Mouse (Mus musculus): ENCODE measurements around the gene Stk10. TPM values are rescaled to one million over a fixed set of nuclear protein-coding genes. Genes with fewer than 3 reads are reported as not detected.
"Not testable (repeated sequence)": the region's sequence is repeated elsewhere in the genome, so short reads cannot be mapped to it uniquely, and the experiment has no call there.

Gene Stk10
- polyA plus RNA-seq, 1 experiment from 2014 or later = 3.3 TPM

GRCm38 (mm10) chr11:32604663-32605062 is 71.6 kb downstream of the Stk10 start:
- no peaks in the 10 kb centered on the region for H3K9me3 ChIP-seq (replicated peaks)
- no peaks in the 10 kb centered on the region for H3K36me3 ChIP-seq
- no peak overlapping the region for H3K27ac ChIP-seq
- no peaks in the 10 kb centered on the region for H3K27me3 ChIP-seq
- H3K4me1 ChIP-seq = peaks cover 10% of the 10 kb centered on the region
- H3K9ac ChIP-seq = no peak overlapping the region
- 53% methylated on average over 4 of the region's 4 CpGs for WGBS
- no peak for ATAC-seq (ENCODE audit: low FRiP score)
- no peak overlapping the region for H3K4me3 ChIP-seq
- no peak overlapping the region for H3K4me2 ChIP-seq (replicated peaks)

DNA sequence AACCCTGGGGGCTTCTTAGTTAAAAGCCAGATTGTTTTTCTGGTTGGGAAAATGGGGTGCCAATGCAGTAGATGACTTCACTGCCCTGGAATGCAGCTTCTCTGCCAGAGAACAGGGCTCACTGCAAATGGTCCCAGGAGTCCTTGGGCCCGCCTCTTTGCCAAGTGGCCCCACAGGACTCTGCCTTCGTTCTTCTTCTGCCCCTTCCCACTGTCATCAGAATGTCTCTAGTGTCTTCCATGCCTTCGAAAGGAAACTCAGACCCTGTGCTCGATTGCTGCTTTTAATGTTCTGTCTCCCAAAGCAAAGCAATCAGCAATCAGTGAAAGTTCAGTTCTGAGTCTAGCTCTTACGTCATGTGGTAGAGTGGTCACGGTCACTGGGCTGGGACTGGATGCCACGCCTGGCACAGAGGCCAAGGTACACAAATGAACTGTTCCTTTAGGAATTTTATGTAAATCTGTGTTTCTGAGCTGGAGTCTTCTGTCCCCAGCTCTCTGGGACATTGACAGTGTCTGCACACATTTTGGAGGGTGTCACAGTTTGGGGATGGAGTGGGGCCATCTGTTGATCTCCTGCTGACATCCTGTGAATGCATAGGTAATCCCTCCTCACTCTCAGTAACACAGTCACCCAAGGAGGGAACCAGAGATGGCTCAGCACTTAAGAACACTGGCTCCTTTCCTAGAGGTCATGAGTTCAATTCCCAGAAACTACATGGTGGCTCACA is 72.2 kb downstream of the Stk10 start:
- H3K27ac ChIP-seq = no peak overlapping the region
- no peak for ATAC-seq (ENCODE audit: low FRiP score)

DNA sequence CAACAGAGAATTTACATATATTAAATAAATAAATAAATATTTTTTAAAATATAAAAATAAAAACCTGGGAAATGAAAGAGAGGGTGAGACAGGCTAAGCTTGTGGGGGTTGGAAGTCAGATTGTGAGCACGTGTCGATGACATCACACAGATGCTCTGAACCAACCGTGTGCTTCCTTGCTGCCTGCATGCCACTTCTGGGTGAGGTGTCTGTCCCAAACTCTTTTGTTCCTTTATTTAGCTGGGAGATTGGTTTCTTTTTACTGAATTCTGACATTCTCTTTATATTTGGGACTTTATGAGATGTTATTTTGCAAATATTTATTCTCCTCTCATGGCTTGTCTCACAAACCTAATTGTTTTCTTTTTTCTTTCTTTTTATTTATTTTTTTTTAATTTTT is 72.8 kb downstream of the Stk10 start:
- Histone ChIP-seq H3K27me3 (no peaks in the 10 kb centered on the region), H3K36me3 (no peaks in the 10 kb centered on the region), H3K4me1 (peaks cover 9% of the 10 kb centered on the region), H3K9ac (no peak overlapping the region), H3K9me3 (replicated peaks) (no peaks in the 10 kb centered on the region), H3K27ac (no peak overlapping the region), H3K4me2 (replicated peaks) (no peak overlapping the region), H3K4me3 (no peak overlapping the region)
- 87% methylated on average over 3 of the region's 3 CpGs for WGBS
- ATAC-seq (ENCODE audit: low FRiP score) = no peak

More for the DNA sequence above, 72.2 kb downstream of the Stk10 start:
- 61% methylated on average over 7 of the region's 7 CpGs for WGBS
- peaks cover 9% of the 10 kb centered on the region for H3K4me1 ChIP-seq
- H3K9ac ChIP-seq = no peak overlapping the region
- H3K9me3 ChIP-seq (replicated peaks) = no peaks in the 10 kb centered on the region
- H3K27me3 ChIP-seq = no peaks in the 10 kb centered on the region
- no peak overlapping the region for H3K4me2 ChIP-seq (replicated peaks)
- H3K4me3 ChIP-seq = no peak overlapping the region
- H3K36me3 ChIP-seq = no peaks in the 10 kb centered on the region

GRCm38 (mm10) chr11:32607319-32607718 is 74.2 kb downstream of the Stk10 start:
- no peak for ATAC-seq (ENCODE audit: low FRiP score)
- no peak overlapping the region for H3K4me3 ChIP-seq
- no peaks in the 10 kb centered on the region for H3K27me3 ChIP-seq
- no peak overlapping the region for H3K27ac ChIP-seq
- no peaks in the 10 kb centered on the region for H3K9me3 ChIP-seq (replicated peaks)
- H3K4me1 ChIP-seq = peaks cover 9% of the 10 kb centered on the region
- H3K4me2 ChIP-seq (replicated peaks) = no peak overlapping the region
- no peak overlapping the region for H3K9ac ChIP-seq
- H3K36me3 ChIP-seq = no peaks in the 10 kb centered on the region

DNA sequence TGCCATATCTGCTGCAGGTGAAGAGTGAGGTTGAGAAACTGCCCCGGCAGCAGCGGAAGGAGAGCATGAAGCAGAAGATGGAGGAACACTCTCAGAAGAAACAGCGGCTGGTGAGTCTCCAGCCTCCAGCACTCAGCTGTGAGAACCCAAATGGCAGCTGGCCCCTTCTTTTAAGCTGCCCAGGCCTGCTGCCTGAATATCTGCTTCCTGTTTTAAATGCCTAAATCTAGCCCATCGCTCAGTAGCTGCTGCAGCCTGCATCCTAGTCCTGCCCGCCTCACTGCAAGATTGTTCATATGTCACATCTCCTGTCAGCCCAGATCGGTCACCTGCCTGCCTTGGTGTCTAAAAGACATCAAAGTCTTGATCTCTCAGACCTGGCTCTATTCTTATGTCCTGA is 77.5 kb downstream of the Stk10 start:
- WGBS = 91% methylated on average over 6 of the region's 6 CpGs

GRCm38 (mm10) chr11:32612304-32612703 is 79.2 kb downstream of the Stk10 start:
- H3K9me3 ChIP-seq (replicated peaks) = no peaks in the 10 kb centered on the region
- H3K4me2 ChIP-seq (replicated peaks) = no peak overlapping the region
- H3K27me3 ChIP-seq = 0 out of 2 replicates have a peak, but pooled peaks cover 3% of the 10 kb centered on the region
- no peak overlapping the region for H3K4me3 ChIP-seq
- no peak overlapping the region for H3K9ac ChIP-seq
- H3K4me1 ChIP-seq = peaks cover 10% of the 10 kb centered on the region
- ATAC-seq (ENCODE audit: low FRiP score) = no peak
- H3K36me3 ChIP-seq = 0 out of 2 replicates have a peak, but pooled peaks cover 3% of the 10 kb centered on the region
- 80% methylated on average over 6 of the region's 6 CpGs for WGBS
- H3K27ac ChIP-seq = no peak overlapping the region

More for the DNA sequence above, 77.5 kb downstream of the Stk10 start:
- H3K4me3 ChIP-seq = no peak overlapping the region
- H3K36me3 ChIP-seq = 0 out of 2 replicates have a peak, but pooled peaks cover 3% of the 10 kb centered on the region
- 0 out of 2 replicates have a peak, but pooled peaks cover 3% of the 10 kb centered on the region for H3K27me3 ChIP-seq
- H3K9me3 ChIP-seq (replicated peaks) = no peaks in the 10 kb centered on the region
- H3K27ac ChIP-seq = no peak overlapping the region
- ATAC-seq (ENCODE audit: low FRiP score) = no peak
- H3K9ac ChIP-seq = no peak overlapping the region
- no peak overlapping the region for H3K4me2 ChIP-seq (replicated peaks)
- peaks cover 3% of the 10 kb centered on the region for H3K4me1 ChIP-seq

DNA sequence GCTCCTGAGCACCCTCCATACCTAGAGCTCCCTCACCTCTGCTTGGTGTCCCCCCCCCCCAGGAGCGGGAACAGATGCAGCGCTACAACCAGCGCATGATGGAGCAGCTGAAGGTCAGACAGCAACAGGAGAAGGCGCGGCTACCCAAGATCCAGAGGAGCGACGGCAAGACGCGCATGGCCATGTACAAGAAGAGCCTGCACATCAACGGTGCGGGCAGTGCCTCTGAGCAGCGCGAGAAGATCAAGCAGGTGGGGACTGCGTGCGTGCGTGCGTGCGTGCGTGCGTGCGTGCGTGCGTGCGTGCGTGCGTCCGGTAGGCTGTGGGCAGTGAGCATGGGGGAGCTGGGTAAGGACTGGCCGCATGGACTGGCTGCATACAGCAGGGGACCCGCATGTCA is 81.4 kb downstream of the Stk10 start:
- no peak for ATAC-seq (ENCODE audit: low FRiP score)
- Histone ChIP-seq H3K4me2 (replicated peaks) (no peak overlapping the region), H3K9ac (no peak overlapping the region), H3K27ac (no peak overlapping the region), H3K4me3 (no peak overlapping the region), H3K4me1 (peaks cover 15% of the 10 kb centered on the region), H3K9me3 (replicated peaks) (no peaks in the 10 kb centered on the region), H3K27me3 (0 out of 2 replicates have a peak, but pooled peaks cover 3% of the 10 kb centered on the region), H3K36me3 (0 out of 2 replicates have a peak, but pooled peaks cover 3% of the 10 kb centered on the region)
- 95% methylated on average over 29 of the region's 29 CpGs for WGBS

DNA sequence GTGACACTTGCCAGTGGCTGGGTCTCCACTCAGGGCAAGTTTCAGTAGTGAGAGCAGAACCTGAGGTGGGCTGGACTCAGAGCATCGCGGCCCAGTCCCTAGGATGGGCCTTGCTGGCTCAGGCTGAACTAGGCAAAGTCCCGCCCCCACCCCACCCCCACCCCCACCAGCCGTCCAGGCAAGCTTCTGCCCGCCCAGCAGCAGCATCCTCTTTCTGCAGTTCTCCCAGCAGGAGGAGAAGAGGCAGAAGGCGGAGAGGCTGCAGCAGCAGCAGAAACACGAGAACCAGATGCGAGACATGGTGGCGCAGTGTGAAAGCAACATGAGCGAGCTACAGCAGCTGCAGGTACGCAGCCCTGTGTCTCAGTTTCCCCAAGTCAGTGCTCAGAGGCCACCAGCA is 82.5 kb downstream of the Stk10 start:
- no peak overlapping the region for H3K9ac ChIP-seq
- 15% methylated on average over 9 of the region's 11 CpGs for WGBS
- peaks cover 25% of the 10 kb centered on the region for H3K4me1 ChIP-seq
- no peak overlapping the region for H3K4me3 ChIP-seq
- 0 out of 2 replicates have a peak, but pooled peaks cover 3% of the 10 kb centered on the region for H3K27me3 ChIP-seq
- H3K36me3 ChIP-seq = 0 out of 2 replicates have a peak, but pooled peaks cover 3% of the 10 kb centered on the region
- ATAC-seq (ENCODE audit: low FRiP score) = no peak
- no peak overlapping the region for H3K27ac ChIP-seq
- H3K9me3 ChIP-seq (replicated peaks) = no peaks in the 10 kb centered on the region
- peak overlapping the region; percentile 15; the same call in 1 of the 2 replicates for H3K4me2 ChIP-seq (replicated peaks)

GRCm38 (mm10) chr11:32616091-32616490 is 83.0 kb downstream of the Stk10 start:
- WGBS = 66% methylated on average over 6 of the region's 6 CpGs
- no peak overlapping the region for H3K4me3 ChIP-seq
- H3K4me1 ChIP-seq = peaks cover 28% of the 10 kb centered on the region
- no peak overlapping the region for H3K27ac ChIP-seq
- H3K9ac ChIP-seq = no peak overlapping the region
- no peaks in the 10 kb centered on the region for H3K9me3 ChIP-seq (replicated peaks)
- no peak for ATAC-seq (ENCODE audit: low FRiP score)
- 0 out of 2 replicates have a peak, but pooled peaks cover 3% of the 10 kb centered on the region for H3K36me3 ChIP-seq
- H3K27me3 ChIP-seq = 0 out of 2 replicates have a peak, but pooled peaks cover 3% of the 10 kb centered on the region
- H3K4me2 ChIP-seq (replicated peaks) = no peak overlapping the region

DNA sequence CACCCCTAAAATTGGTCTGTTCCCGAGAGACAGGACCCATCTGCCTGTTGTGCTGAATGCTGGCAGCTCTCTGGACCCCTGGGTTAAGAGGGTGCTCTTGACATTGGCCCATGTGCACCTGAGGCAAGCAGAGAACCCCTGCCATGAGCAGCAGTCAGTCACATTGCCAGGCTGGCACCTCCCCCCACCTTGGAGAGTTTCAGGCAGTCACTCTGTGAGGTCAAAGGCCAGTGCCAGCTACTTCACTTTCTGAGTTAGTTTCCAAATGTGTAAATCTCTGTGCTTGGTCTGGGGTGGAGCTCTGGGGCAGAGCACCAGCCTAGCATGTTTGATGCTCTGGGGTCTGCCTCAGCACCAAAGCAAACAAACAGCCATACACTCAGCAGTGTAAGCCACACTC is 84.9 kb downstream of the Stk10 start:
- no peak for ATAC-seq (ENCODE audit: low FRiP score)
- no peaks in the 10 kb centered on the region for H3K9me3 ChIP-seq (replicated peaks)

DNA sequence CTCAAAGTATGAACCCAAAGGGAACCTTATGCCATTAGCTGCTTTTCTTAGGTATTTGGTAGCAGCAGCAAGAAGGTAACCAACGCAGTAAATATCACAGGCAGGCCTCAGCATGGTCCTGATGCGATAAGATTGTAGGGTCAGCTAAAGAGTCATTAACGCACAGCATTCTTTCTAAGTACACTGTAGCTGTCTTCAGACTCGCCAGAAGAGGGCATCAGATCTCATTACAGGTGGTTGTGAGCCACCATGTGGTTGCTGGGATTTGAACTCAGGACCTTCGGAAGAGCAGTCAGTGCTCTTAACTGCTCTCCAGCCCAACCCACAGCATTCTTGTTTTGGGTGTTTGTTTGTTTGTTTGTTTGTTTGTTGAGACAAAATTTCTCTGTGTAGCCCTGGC is 85.5 kb downstream of the Stk10 start:
- not testable (repeated sequence) for ATAC-seq (ENCODE audit: low FRiP score); H3K4me2 ChIP-seq (replicated peaks); H3K4me3 ChIP-seq; H3K36me3 ChIP-seq; H3K27ac ChIP-seq; H3K9ac ChIP-seq; H3K9me3 ChIP-seq (replicated peaks); H3K27me3 ChIP-seq
- 83% methylated on average over 5 of the region's 5 CpGs for WGBS
- H3K4me1 ChIP-seq = peaks cover 34% of the 10 kb centered on the region

More for the DNA sequence above, 84.9 kb downstream of the Stk10 start:
- H3K27ac ChIP-seq = no peak overlapping the region
- H3K27me3 ChIP-seq = 0 out of 2 replicates have a peak, but pooled peaks cover 3% of the 10 kb centered on the region
- 0 out of 2 replicates have a peak, but pooled peaks cover 3% of the 10 kb centered on the region for H3K36me3 ChIP-seq
- H3K9ac ChIP-seq = no peak overlapping the region
- peaks cover 28% of the 10 kb centered on the region for H3K4me1 ChIP-seq
- 82% methylated on average over 1 of the region's 1 CpGs for WGBS
- H3K4me3 ChIP-seq = no peak overlapping the region
- no peak overlapping the region for H3K4me2 ChIP-seq (replicated peaks)

- no peak overlapping the region for H3K9ac ChIP-seq
- 0 out of 2 replicates have a peak overlapping the region, but pooled peaks have one; percentile 23 for H3K27ac ChIP-seq
- H3K4me1 ChIP-seq = peaks cover 35% of the 10 kb centered on the region
- no peaks in the 10 kb centered on the region for H3K9me3 ChIP-seq (replicated peaks)
- H3K4me2 ChIP-seq (replicated peaks) = no peak overlapping the region
- WGBS = 48% methylated on average over 8 of the region's 8 CpGs
- H3K36me3 ChIP-seq = 0 out of 2 replicates have a peak, but pooled peaks cover 3% of the 10 kb centered on the region
- H3K27me3 ChIP-seq = 0 out of 2 replicates have a peak, but pooled peaks cover 3% of the 10 kb centered on the region
- H3K4me3 ChIP-seq = no peak overlapping the region
- no peak for ATAC-seq (ENCODE audit: low FRiP score)
Measured at GRCm38 (mm10) chr11:32619257-32619816, 86.2 kb downstream of the Stk10 start.

Measured in hindbrain, embryonic 12.5 days (tissue).